Mouse (Mus musculus) forebrain, embryonic 11.5 days (tissue): ENCODE measurements around the gene Mtfp1. TPM values are rescaled to one million over a fixed set of nuclear protein-coding genes. Genes with fewer than 3 reads are reported as not detected.
A peak's percentile ranks its signal among the peaks of the same experiment; 100 is the strongest.
"Not testable (repeated sequence)": the region's sequence is repeated elsewhere in the genome, so short reads cannot be mapped to it uniquely, and the experiment has no call there.

Source experiments
- ATAC-seq: fragments of 200-750 bp; cut with Nextera tagmentation; replicated peaks from 2 replicates; pipeline ENCODE4 v1.8.0; 2017; ENCODE audit warnings: moderate TSS enrichment; ENCODE audit not compliant: low FRiP score
- DNase-seq: peaks from one replicate; pipeline ENCODE4 v3.0.0-alpha.2; 2017; ENCODE audit warnings: low spot score
- H3K27ac ChIP-seq: fragments of 300-500 bp; sonication (generic); 2 replicates; pipeline ENCODE4 v1.5.1; 2014; ENCODE audit warnings: low read depth, low read length
- H3K27me3 ChIP-seq: fragments of 300-500 bp; sonication (generic); 2 replicates; pipeline ENCODE4 v1.6.1; 2014; ENCODE audit warnings: mild to moderate bottlenecking, low read length, mixed read lengths; ENCODE audit not compliant: control insufficient read depth, insufficient read depth
- H3K36me3 ChIP-seq: fragments of 300-500 bp; sonication (generic); 2 replicates; pipeline ENCODE4 v1.6.1; 2014; ENCODE audit warnings: mild to moderate bottlenecking, low read length, moderate library complexity, mixed read lengths; ENCODE audit not compliant: control insufficient read depth, insufficient read depth
- H3K4me1 ChIP-seq: fragments of 300-500 bp; sonication (generic); replicated peaks from 2 replicates; pipeline ENCODE4 v1.6.1; 2014; ENCODE audit warnings: low read length, mixed read lengths; ENCODE audit not compliant: control insufficient read depth, insufficient read depth
- H3K4me2 ChIP-seq: fragments of 300-500 bp; sonication (generic); 2 replicates; pipeline ENCODE4 v1.6.1; 2014; ENCODE audit warnings: low read depth, mild to moderate bottlenecking, low read length, moderate library complexity, mixed read lengths; ENCODE audit not compliant: severe bottlenecking
- H3K4me3 ChIP-seq: fragments of 300-500 bp; sonication (generic); 2 replicates; pipeline ENCODE4 v1.5.1; 2014; ENCODE audit warnings: low read depth, low read length
- H3K9ac ChIP-seq: fragments of 300-500 bp; sonication (generic); 2 replicates; pipeline ENCODE4 v1.6.1; 2014; ENCODE audit warnings: low read length
- H3K9me3 ChIP-seq: fragments of 300-500 bp; sonication (generic); 2 replicates; pipeline ENCODE4 v1.6.1; 2016; ENCODE audit warnings: low read length, mixed read lengths; ENCODE audit not compliant: control insufficient read depth
- WGBS: fragments of 180-500 bp; shearing (Covaris S2); extraction: QIAGEN DNeasy Blood & Tissue Kit; methylation state at CpG from one replicate; pipeline ENCODE4 v1.1.7; 2014; 5-methylcytosine and 5-hydroxymethylcytosine counted together
- polyA plus RNA-seq: library from polyadenylated mRNA; unstranded; fragments of >200 nt; fragmentation: Nextera tagmentation; extraction: Ambion mirVana; gene quantifications from 2 replicates; pipeline ENCODE4 v1.2.1, GENCODE M21; 2014

The Mtfp1 gene
- polyA plus RNA-seq, 1 experiment from 2014 or later, result 7.9 TPM

GRCm38 (mm10) chr11:4118081-4118921, 23.1 kb upstream of the Mtfp1 start:
- Histone ChIP-seq H3K9ac (peak overlapping the region; percentile 77), H3K4me3 (peak overlapping the region; percentile 57), H3K36me3 (no peaks in the 10 kb centered on the region), H3K4me2 (peak overlapping the region; percentile 96), H3K9me3 (no peaks in the 10 kb centered on the region), H3K4me1 (0 out of 2 replicates have a peak, but pooled peaks cover 5% of the 10 kb centered on the region), H3K27me3 (peaks cover 3% of the 10 kb centered on the region; the same call in 1 of the 2 replicates), H3K27ac (no peak overlapping the region)
- ATAC-seq (peak; percentile 80), DNase-seq (peak; percentile 83)
- 2% methylated on average over 41 of the region's 41 CpGs for WGBS

GRCm38 (mm10) chr11:4117372-4118071, 22.3 kb upstream of the Mtfp1 start:
- Histone ChIP-seq H3K4me1 (0 out of 2 replicates have a peak, but pooled peaks cover 5% of the 10 kb centered on the region), H3K4me3 (peak overlapping the region; percentile 57), H3K9me3 (no peaks in the 10 kb centered on the region), H3K27ac (no peak overlapping the region), H3K4me2 (peak overlapping the region; percentile 96), H3K27me3 (peaks cover 3% of the 10 kb centered on the region; the same call in 1 of the 2 replicates), H3K9ac (no peak overlapping the region; the same call in 1 of the 2 replicates), H3K36me3 (no peaks in the 10 kb centered on the region)
- 39% methylated on average over 3 of the region's 3 CpGs for WGBS
- DNase-seq (no peak), ATAC-seq (no peak)

GRCm38 (mm10) chr11:4116458-4117141, 21.4 kb upstream of the Mtfp1 start:
- no peak overlapping the region for H3K27ac ChIP-seq
- no peak overlapping the region for H3K9ac ChIP-seq
- H3K9me3 ChIP-seq, result no peaks in the 10 kb centered on the region
- no peak for ATAC-seq
- peaks cover 3% of the 10 kb centered on the region; the same call in 1 of the 2 replicates for H3K27me3 ChIP-seq
- no peaks in the 10 kb centered on the region for H3K36me3 ChIP-seq
- 71% methylated on average over 11 of the region's 11 CpGs for WGBS
- H3K4me1 ChIP-seq, result 0 out of 2 replicates have a peak, but pooled peaks cover 5% of the 10 kb centered on the region
- H3K4me2 ChIP-seq, result no peak overlapping the region
- no peak for DNase-seq
- H3K4me3 ChIP-seq, result no peak overlapping the region

GRCm38 (mm10) chr11:4115407-4115806, 20.2 kb upstream of the Mtfp1 start:
- DNase-seq (no peak), ATAC-seq (no peak)
- H3K4me2 ChIP-seq, result no peak overlapping the region
- no peaks in the 10 kb centered on the region for H3K9me3 ChIP-seq
- no peak overlapping the region for H3K4me3 ChIP-seq
- H3K36me3 ChIP-seq, result no peaks in the 10 kb centered on the region
- H3K27ac ChIP-seq, result no peak overlapping the region
- peaks cover 3% of the 10 kb centered on the region; the same call in 1 of the 2 replicates for H3K27me3 ChIP-seq
- no peak overlapping the region for H3K9ac ChIP-seq
- H3K4me1 ChIP-seq, result 0 out of 2 replicates have a peak, but pooled peaks cover 5% of the 10 kb centered on the region
- 83% methylated on average over 4 of the region's 4 CpGs for WGBS

- ATAC-seq, result not testable (repeated sequence)
These were observed 19.3 kb upstream of the Mtfp1 start for GRCm38 (mm10) chr11:4114541-4114940.

GRCm38 (mm10) chr11:4113970-4114369, 18.7 kb upstream of the Mtfp1 start:
- 86% methylated on average over 6 of the region's 6 CpGs for WGBS
- H3K27me3 ChIP-seq, result peaks cover 3% of the 10 kb centered on the region; the same call in 1 of the 2 replicates
- ATAC-seq (no peak), DNase-seq (no peak)
- no peak overlapping the region for H3K4me3 ChIP-seq
- 0 out of 2 replicates have a peak, but pooled peaks cover 5% of the 10 kb centered on the region for H3K4me1 ChIP-seq
- H3K9ac ChIP-seq, result no peak overlapping the region
- H3K9me3 ChIP-seq, result no peaks in the 10 kb centered on the region
- no peaks in the 10 kb centered on the region for H3K36me3 ChIP-seq
- H3K27ac ChIP-seq, result no peak overlapping the region
- no peak overlapping the region for H3K4me2 ChIP-seq

More at GRCm38 (mm10) chr11:4114541-4114940, 19.3 kb upstream of the Mtfp1 start:
- not testable (repeated sequence) for H3K36me3 ChIP-seq, H3K9ac ChIP-seq, H3K9me3 ChIP-seq, H3K4me3 ChIP-seq, DNase-seq, H3K4me2 ChIP-seq, H3K27me3 ChIP-seq, H3K27ac ChIP-seq, H3K4me1 ChIP-seq
- 80% methylated on average over 6 of the region's 6 CpGs for WGBS

- peaks cover 3% of the 10 kb centered on the region; the same call in 1 of the 2 replicates for H3K27me3 ChIP-seq
- no peak overlapping the region for H3K9ac ChIP-seq
- 0 out of 2 replicates have a peak, but pooled peaks cover 5% of the 10 kb centered on the region for H3K4me1 ChIP-seq
- no peak overlapping the region for H3K4me3 ChIP-seq
- no peaks in the 10 kb centered on the region for H3K9me3 ChIP-seq
- H3K4me2 ChIP-seq, result no peak overlapping the region
- ATAC-seq (no peak), DNase-seq (no peak)
- WGBS, result 90% methylated on average over 4 of the region's 4 CpGs
- H3K27ac ChIP-seq, result no peak overlapping the region
- no peaks in the 10 kb centered on the region for H3K36me3 ChIP-seq
These were observed 18.3 kb upstream of the Mtfp1 start for GRCm38 (mm10) chr11:4113496-4113895.

GRCm38 (mm10) chr11:4112861-4113260, 17.6 kb upstream of the Mtfp1 start:
- no peak for ATAC-seq
- no peak for DNase-seq
- Histone ChIP-seq H3K36me3 (no peaks in the 10 kb centered on the region), H3K4me1 (0 out of 2 replicates have a peak, but pooled peaks cover 2% of the 10 kb centered on the region), H3K9me3 (no peaks in the 10 kb centered on the region), H3K9ac (no peak overlapping the region), H3K27ac (no peak overlapping the region), H3K27me3 (peaks cover 2% of the 10 kb centered on the region; the same call in 1 of the 2 replicates), H3K4me3 (no peak overlapping the region), H3K4me2 (no peak overlapping the region)
- WGBS, result 88% methylated on average over 6 of the region's 6 CpGs
